Mouse (Mus musculus) heart, adult 2 months (tissue): Measurements from ENCODE around the gene Fam178b. TPM values are rescaled to one million over a fixed set of nuclear protein-coding genes. Genes with fewer than 3 reads are reported as not detected.
"Not testable (repeated sequence)": the region's sequence is repeated elsewhere in the genome, so short reads cannot be mapped to it uniquely, and the experiment has no call there.

Experiments used
- DNase-seq, 2 experiments: peaks; one replicate each; pipeline ENCODE4 v3.0.0; 2021
- H3K27ac ChIP-seq: fragments of 200-600 bp; 2 replicates; pipeline ENCODE4 v1.8.1; 2022
- H3K27me3 ChIP-seq: fragments of 200-500 bp; 2 replicates; pipeline ENCODE4 v1.6.1; 2012; ENCODE audit warnings: mild to moderate bottlenecking, low read length, inconsistent platforms, mixed read lengths; ENCODE audit not compliant: control insufficient read depth, insufficient read depth
- H3K36me3 ChIP-seq: fragments of 200-500 bp; 2 replicates; pipeline ENCODE4 v1.6.1; 2012; ENCODE audit warnings: low read length, inconsistent platforms; ENCODE audit not compliant: control insufficient read depth, insufficient read depth
- H3K4me1 ChIP-seq: fragments of 200-500 bp; 2 replicates; pipeline ENCODE4 v1.6.1; 2011; ENCODE audit warnings: low read length; ENCODE audit not compliant: control insufficient read depth, insufficient read depth
- H3K4me3 ChIP-seq: fragments of 200-600 bp; 2 replicates; pipeline ENCODE4 v1.8.1; 2022
- H3K79me2 ChIP-seq: fragments of 200-500 bp; replicated peaks from 2 replicates; pipeline ENCODE4 v1.6.1; 2012; ENCODE audit warnings: mild to moderate bottlenecking, inconsistent platforms, low read length, moderate library complexity, mixed read lengths; ENCODE audit not compliant: control insufficient read depth, insufficient read depth
- H3K9ac ChIP-seq: fragments of 200-500 bp; 2 replicates; pipeline ENCODE4 v1.6.1; 2012; ENCODE audit warnings: low read depth, mild to moderate bottlenecking, control low read depth, inconsistent platforms, low read length, mixed read lengths
- CTCF ChIP-seq: fragments of 200-600 bp; IDR thresholded peaks from 2 replicates; pipeline ENCODE4 v1.8.1; 2022; ENCODE audit warnings: antibody characterized with exemption, mild to moderate bottlenecking, moderate library complexity
- EP300 ChIP-seq: fragments of 200-500 bp; IDR thresholded peaks from 2 replicates; pipeline ENCODE4 v1.6.1; 2011; ENCODE audit warnings: low read depth, low read length, control low read depth; ENCODE audit not compliant: insufficient read depth
- POLR2A ChIP-seq: fragments of 200-500 bp; IDR thresholded peaks from 2 replicates; pipeline ENCODE4 v1.6.1; 2011; ENCODE audit warnings: mild to moderate bottlenecking, low read depth, low read length, control low read depth; ENCODE audit not compliant: insufficient read depth
- WGBS: fragments of 180-500 bp; shearing (Covaris S2); methylation state at CpG from one replicate; pipeline ENCODE4 v1.1.7; 2018; 5-methylcytosine and 5-hydroxymethylcytosine counted together
- intact Hi-C: fragments of 180-260 bp; cut with DNase I; formaldehyde crosslinking; loops from one replicate; pipeline ENCODE4 v1.15.1; 2025
- polyA plus RNA-seq: library from polyadenylated mRNA; depleted of rRNA; stranded (reverse); fragments of >200 nt; gene quantifications from 2 replicates; pipeline ENCODE4 v1.2.3, GENCODE M21; 2012
- total RNA-seq, 2 experiments: library from RNA; stranded (reverse); gene quantifications; 2 replicates each; pipeline ENCODE4 v1.2.3; 2021

The Fam178b gene
- total and polyA plus RNA-seq, 3 experiments, result 0.39 to 0.80 TPM; not detected in 1

GRCm38 (mm10) chr1:36538727-36539126, 144.3 kb downstream of the Fam178b start:
- no peak overlapping the region for H3K9ac ChIP-seq
- DNase-seq, result no peak
- intact Hi-C loops, result no loop called here
- peak overlapping the region; percentile 75 for H3K27ac ChIP-seq
- no peaks in the 10 kb centered on the region for H3K36me3 ChIP-seq
- H3K4me3 ChIP-seq, result no peak overlapping the region
- WGBS, result 60% methylated on average over 4 of the region's 4 CpGs
- H3K79me2 ChIP-seq, result no peaks in the 10 kb centered on the region
- H3K27me3 ChIP-seq, result no peaks in the 10 kb centered on the region
- peaks cover 3% of the 10 kb centered on the region; the same call in 1 of the 2 replicates for H3K4me1 ChIP-seq
- TF ChIP-seq CTCF (no peak), EP300 (no peak), POLR2A (no peak)

DNA sequence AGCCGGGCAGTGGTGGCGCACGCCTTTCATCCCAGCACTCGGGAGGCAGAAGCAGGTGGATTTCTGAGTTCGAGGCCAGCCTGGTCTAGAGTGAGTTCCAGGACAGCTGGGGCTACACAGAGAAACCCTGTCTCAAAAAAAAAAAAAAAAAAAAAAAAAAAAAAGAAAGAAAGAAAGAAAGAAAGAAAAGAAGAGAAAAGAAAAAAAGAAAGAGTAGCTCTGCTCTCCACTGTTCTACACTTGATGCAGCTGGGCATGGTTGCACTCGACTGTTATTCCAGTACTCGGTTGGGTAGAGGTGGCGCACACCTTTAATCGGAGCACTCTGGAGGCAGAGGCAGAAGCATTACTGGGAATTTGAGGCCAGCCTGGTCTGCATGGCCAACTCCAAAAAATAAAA, 146.2 kb downstream of the Fam178b start, which contains the start of gene Ankrd23:
Gene Ankrd23 (minus strand): TSS at position 101 of the 400 bp plus-strand sequence.
- H3K4me1 ChIP-seq, H3K4me3 ChIP-seq, H3K79me2 ChIP-seq, H3K27me3 ChIP-seq, H3K36me3 ChIP-seq, DNase-seq, intact Hi-C loops, H3K9ac ChIP-seq: not testable (repeated sequence)
- peak within 1 kb of the TSS; percentile 89 for H3K27ac ChIP-seq
- 85% methylated on average over 9 of the region's 9 CpGs for WGBS

DNA sequence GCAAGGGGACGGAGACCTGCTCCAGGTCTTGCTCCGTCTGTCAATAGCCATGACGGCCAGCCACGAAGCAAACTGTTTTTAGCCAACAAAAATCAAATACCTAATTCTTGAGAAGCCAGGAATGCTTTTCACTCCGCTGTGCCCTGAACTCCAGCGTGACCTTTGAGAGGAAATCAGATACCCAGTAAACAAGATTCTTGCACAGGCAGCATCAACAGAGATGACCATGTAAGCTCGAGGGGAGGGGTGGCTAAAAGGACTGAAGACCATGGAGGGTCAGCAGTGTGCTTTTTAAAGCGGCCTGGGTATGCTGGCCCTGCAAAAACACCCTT, 146.6 kb downstream of the Fam178b start:
- H3K4me3 ChIP-seq, result no peak overlapping the region
- no peak overlapping the region for H3K9ac ChIP-seq
- no peaks in the 10 kb centered on the region for H3K79me2 ChIP-seq
- DNase-seq, result no peak
- H3K36me3 ChIP-seq, result no peaks in the 10 kb centered on the region
- 47% methylated on average over 8 of the region's 8 CpGs for WGBS
- peak overlapping the region; percentile 89 for H3K27ac ChIP-seq
- intact Hi-C loops, result no loop called here
- TF ChIP-seq EP300, result 0 out of 2 replicates have a peak, but pooled peaks have one; percentile 3
- TF ChIP-seq POLR2A, result no peak
- no peak for TF ChIP-seq CTCF
- H3K4me1 ChIP-seq, result peaks cover 5% of the 10 kb centered on the region; the same call in 1 of the 2 replicates
- H3K27me3 ChIP-seq, result no peaks in the 10 kb centered on the region

- WGBS, result 61% methylated on average over 11 of the region's 11 CpGs
- Histone ChIP-seq H3K9ac (peak overlapping the region; percentile 59), H3K4me1 (peaks cover 5% of the 10 kb centered on the region; the same call in 1 of the 2 replicates)
These were observed 147.2 kb downstream of the Fam178b start for GRCm38 (mm10) chr1:36535477-36536396.

GRCm38 (mm10) chr1:36534595-36535058, 148.4 kb downstream of the Fam178b start:
- DNase-seq, result peak in 1 of 2 experiments; percentile 56
- Histone ChIP-seq H3K9ac (peak overlapping the region; percentile 59), H3K79me2 (no peaks in the 10 kb centered on the region), H3K27me3 (no peaks in the 10 kb centered on the region), H3K27ac (peak overlapping the region; percentile 89), H3K4me1 (peaks cover 5% of the 10 kb centered on the region; the same call in 1 of the 2 replicates), H3K4me3 (peak overlapping the region; percentile 41), H3K36me3 (no peaks in the 10 kb centered on the region)
- TF ChIP-seq POLR2A, result no peak
- TF ChIP-seq CTCF, result peak; percentile 54
- TF ChIP-seq EP300, result peak; percentile 5; the same call in 1 of the 2 replicates
- intact Hi-C loops, result no loop called here
- 53% methylated on average over 6 of the region's 6 CpGs for WGBS

More at GRCm38 (mm10) chr1:36535477-36536396, 147.2 kb downstream of the Fam178b start:
- peak; percentile 73 to 83 for DNase-seq
- intact Hi-C loops, result no loop called here
- Histone ChIP-seq H3K36me3 (no peaks in the 10 kb centered on the region), H3K27me3 (no peaks in the 10 kb centered on the region), H3K79me2 (no peaks in the 10 kb centered on the region), H3K4me3 (peak overlapping the region; percentile 41), H3K27ac (peak overlapping the region; percentile 89)
- peak; percentile 70 for TF ChIP-seq POLR2A
- no peak for TF ChIP-seq CTCF
- TF ChIP-seq EP300, result peak; percentile 44; the same call in 1 of the 2 replicates

DNA sequence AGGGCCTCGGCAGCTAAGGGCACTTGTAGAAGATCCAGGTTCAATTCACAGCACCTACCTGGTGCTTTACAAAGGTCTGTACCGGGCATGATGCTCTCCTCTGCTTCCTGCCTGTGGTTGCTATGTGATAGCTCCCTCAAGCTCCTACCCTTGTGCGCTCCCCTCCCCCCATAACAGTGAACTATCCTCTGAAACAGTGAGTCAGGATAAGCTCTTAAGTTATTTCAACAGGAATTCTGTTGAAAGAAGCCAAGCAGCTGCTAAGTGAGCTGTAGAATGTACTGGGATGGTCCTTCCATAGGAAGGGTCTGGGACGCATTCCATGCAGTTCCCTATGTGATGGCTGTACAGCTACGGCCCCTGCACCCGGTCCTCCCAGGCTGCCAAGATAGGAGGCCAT, 149.4 kb downstream of the Fam178b start:
- intact Hi-C loops, result no loop called here
- peak overlapping the region; percentile 41 for H3K4me3 ChIP-seq
- no peak for DNase-seq
- 63% methylated on average over 6 of the region's 6 CpGs for WGBS
- no peaks in the 10 kb centered on the region for H3K27me3 ChIP-seq
- H3K9ac ChIP-seq, result peak overlapping the region; percentile 2; the same call in 1 of the 2 replicates
- H3K4me1 ChIP-seq, result peaks cover 5% of the 10 kb centered on the region; the same call in 1 of the 2 replicates
- no peaks in the 10 kb centered on the region for H3K36me3 ChIP-seq
- no peak for TF ChIP-seq EP300
- TF ChIP-seq CTCF, result no peak
- TF ChIP-seq POLR2A, result no peak
- no peaks in the 10 kb centered on the region for H3K79me2 ChIP-seq
- H3K27ac ChIP-seq, result peak overlapping the region; percentile 89
